Mouse (Mus musculus): ENCODE data around the gene Fgfr2.

The Fgfr2 gene

DNA sequence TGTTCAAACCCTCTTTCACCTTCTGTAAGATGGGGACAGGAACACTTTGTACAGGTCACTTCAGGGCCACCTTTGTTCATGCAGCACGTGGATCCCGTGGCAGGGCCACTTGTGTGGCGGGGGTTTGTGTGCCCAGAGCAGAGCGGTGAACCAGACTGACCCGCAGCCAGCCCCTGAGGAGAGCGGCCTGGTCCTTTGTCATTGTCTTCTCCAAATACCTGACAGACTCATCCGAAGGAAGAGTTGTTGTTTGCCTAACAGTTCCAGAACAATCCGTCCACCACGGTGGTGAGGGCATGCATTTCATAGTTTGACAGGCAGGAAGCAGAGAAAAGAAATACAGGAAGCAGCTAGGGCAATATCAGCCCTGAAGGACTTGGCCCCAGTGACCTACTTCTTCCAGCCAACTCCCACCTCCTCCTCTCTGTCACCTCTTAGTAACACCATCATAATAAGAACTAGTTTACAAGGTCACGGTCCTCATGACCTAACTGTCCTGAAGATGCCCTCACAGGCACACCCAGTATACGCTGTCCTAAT lies 2365.8 kb downstream of the Fgfr2 start:
- DNase-seq (ENCODE audit: low read depth, low spot score): no peak
- Histone ChIP-seq H3K27me3 (ENCODE audit: control insufficient read depth, insufficient read depth, low read length, poor library complexity, severe bottlenecking) (no peaks in the 10 kb centered on the region), H3K36me3 (ENCODE audit: control insufficient read depth, insufficient read depth, low read length, poor library complexity, severe bottlenecking) (no peaks in the 10 kb centered on the region)

DNA sequence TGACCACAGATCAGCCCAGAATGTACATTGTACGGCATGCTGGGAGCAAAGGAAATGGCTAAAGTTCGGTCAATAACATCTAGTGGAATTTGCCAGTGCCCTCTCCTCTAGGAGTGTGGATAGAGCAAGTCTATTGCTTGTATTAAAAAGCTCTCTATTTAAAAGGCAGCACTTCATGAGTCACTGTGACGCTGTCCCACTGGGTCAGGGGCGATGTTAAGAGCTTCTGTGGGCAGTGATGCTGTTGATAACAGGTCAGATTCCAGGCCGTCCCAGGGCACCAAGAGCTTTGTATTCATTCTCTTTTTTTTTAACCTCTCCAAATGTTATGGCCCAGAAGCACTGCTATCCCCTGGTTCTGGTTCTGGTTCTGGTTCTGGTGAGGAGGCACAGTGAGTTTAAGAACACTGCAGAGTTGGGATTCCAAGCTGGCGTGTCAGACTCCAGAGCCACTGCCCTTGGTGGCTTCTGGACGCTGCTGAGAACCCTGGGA lies 2366.8 kb downstream of the Fgfr2 start:
- Histone ChIP-seq H3K36me3 (ENCODE audit: control insufficient read depth, insufficient read depth, low read length, poor library complexity, severe bottlenecking) (no peaks in the 10 kb centered on the region), H3K27me3 (ENCODE audit: control insufficient read depth, insufficient read depth, low read length, poor library complexity, severe bottlenecking) (no peaks in the 10 kb centered on the region)
- no peak for DNase-seq (ENCODE audit: low read depth, low spot score)

DNA sequence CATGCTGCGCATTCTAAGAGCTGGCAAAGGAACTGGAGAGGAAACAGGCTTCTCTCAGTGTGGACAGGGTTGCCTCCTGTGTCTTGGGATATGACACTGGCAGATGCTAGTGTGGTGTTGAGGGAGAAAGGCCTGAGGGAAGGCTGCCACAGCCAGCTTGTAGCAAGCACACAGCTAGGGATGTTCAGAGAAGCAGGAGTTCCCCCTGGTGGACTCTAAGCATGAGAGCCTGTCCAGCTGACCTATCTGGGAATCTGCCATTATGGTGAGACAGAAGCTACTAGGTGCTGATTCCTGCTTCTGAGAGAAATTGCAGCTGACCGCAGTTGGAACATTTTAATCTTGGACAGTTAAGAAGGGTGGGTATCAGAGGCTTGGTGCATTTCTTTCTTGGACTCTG lies 2368.4 kb downstream of the Fgfr2 start:
- DNase-seq (ENCODE audit: low read depth, low spot score): no peak
- no peaks in the 10 kb centered on the region for H3K27me3 ChIP-seq (ENCODE audit: control insufficient read depth, insufficient read depth, low read length, poor library complexity, severe bottlenecking)
- H3K36me3 ChIP-seq (ENCODE audit: control insufficient read depth, insufficient read depth, low read length, poor library complexity, severe bottlenecking): no peaks in the 10 kb centered on the region

DNA sequence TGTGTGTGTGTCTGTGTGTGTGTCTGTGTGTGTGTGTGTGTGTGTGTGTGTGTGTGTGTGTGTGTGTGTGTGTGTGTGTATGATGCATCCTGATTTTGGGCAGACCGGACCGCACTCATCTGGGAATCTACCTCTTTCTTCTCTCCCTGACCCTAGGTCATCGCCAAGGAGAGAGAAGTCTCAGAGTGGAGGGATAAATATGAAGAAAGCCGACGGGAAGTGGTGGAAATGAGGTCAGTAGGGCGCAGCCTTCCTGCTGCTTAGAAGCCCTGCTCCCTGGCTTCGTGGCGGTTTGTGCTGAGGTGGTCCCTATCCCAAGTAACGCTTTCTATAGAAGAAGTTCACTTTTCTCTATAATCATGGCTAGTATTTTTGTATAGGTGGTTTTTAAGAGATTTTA lies 2371.5 kb downstream of the Fgfr2 start:
- Histone ChIP-seq H3K27me3 (ENCODE audit: control insufficient read depth, insufficient read depth, low read length, poor library complexity, severe bottlenecking) (no peaks in the 10 kb centered on the region), H3K36me3 (ENCODE audit: control insufficient read depth, insufficient read depth, low read length, poor library complexity, severe bottlenecking) (no peaks in the 10 kb centered on the region)
- no peak for DNase-seq (ENCODE audit: low read depth, low spot score)

DNA sequence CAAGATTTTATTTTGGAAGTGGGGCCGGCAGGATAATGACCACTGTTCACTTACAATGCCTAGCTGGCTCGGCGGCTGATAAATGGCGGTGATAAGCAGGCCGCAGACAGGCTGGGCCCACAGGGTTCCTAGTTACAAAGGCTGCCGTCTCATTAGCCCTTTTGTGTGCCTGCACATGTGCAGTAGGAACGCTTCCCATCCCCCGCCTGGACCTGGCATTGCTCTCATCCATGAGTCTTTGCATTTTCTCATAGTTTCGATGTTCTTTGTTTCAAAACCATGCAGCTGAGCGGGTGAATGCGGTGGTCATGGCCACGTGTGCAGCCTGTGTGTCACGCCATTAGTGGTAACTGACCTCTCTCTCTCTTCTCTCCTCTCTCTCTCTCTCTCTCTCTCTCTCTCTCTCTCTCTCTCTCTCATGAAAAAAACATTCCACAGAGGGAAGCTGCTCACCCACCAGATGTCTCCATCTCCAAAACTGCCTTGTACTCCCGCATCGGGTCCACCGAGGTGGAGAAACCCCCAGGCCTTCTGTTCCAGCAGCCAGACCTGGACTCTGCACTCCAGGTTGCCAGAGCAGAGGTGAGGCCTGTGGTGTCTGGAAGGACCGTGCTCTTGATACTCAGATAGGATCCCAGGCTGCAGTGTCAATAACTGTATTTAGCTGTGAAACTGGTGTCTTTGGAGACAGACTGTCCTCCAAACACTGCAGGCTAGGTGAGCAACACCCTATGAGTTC lies 2372.2 kb downstream of the Fgfr2 start:
- DNase-seq (ENCODE audit: low read depth, low spot score): no peak
- Histone ChIP-seq H3K36me3 (ENCODE audit: control insufficient read depth, insufficient read depth, low read length, poor library complexity, severe bottlenecking) (no peaks in the 10 kb centered on the region), H3K27me3 (ENCODE audit: control insufficient read depth, insufficient read depth, low read length, poor library complexity, severe bottlenecking) (no peaks in the 10 kb centered on the region)

DNA sequence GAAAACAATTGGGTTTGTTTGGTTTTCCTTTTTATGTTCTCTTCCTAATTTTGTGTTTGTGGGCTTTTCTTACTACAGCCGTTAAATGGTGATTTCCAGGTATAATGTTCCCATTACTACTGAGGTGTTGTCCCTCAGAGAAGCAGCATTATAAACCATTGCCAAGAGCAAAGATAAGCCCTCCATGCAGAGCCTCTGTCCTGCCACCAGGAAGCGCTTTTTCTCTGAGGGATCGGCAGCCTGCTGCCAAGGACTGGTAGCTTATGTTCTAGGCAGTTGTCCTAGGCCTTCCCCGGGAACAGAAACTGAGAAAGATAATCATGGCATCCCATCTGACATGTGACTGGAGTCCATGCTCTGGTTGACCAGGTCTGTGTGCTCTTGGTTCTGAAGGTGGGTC lies 2374.0 kb downstream of the Fgfr2 start:
- Histone ChIP-seq H3K36me3 (ENCODE audit: control insufficient read depth, insufficient read depth, low read length, poor library complexity, severe bottlenecking) (no peaks in the 10 kb centered on the region), H3K27me3 (ENCODE audit: control insufficient read depth, insufficient read depth, low read length, poor library complexity, severe bottlenecking) (no peaks in the 10 kb centered on the region)
- no peak for DNase-seq (ENCODE audit: low read depth, low spot score)

DNA sequence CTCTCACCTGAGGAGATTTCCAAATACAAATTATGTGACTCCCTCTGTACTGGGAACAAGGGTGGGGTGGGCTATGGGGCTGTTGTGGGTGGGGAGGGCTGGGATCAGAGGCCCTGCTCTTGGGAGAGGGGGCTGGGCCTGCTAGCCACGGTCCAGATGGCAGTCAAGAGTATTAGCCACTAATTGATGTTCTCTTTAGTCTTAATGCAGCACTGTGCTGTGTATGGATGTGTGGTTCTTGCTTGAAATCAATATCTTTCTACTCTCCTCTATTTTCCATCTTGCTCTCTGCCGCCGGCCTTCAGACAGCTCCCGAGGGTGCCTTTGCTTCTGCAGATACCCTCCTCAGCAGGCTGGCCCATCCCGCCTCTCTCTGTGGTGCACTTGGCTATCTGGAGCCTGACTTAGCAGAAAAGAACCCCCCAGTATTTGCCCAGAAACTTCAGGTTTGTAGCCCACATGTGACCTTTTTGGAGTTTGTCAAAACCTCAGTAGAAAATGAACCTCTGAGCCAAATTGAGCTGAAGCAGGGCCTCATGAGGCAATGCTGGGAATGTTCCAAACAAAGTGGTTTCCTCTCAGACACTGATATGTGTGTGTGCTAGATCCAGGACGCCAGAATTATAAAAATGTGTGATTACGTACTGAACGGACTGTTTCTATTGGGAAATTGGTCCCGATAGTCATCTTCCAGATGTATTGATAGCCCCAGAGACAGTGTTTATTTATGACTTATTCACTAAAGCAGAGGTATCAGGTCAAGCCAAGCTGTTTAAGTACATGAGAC lies 2379.7 kb downstream of the Fgfr2 start:
- Histone ChIP-seq H3K36me3 (ENCODE audit: control insufficient read depth, insufficient read depth, low read length, poor library complexity, severe bottlenecking) (no peaks in the 10 kb centered on the region), H3K27me3 (ENCODE audit: control insufficient read depth, insufficient read depth, low read length, poor library complexity, severe bottlenecking) (no peaks in the 10 kb centered on the region)
- DNase-seq (ENCODE audit: low read depth, low spot score): no peak

DNA sequence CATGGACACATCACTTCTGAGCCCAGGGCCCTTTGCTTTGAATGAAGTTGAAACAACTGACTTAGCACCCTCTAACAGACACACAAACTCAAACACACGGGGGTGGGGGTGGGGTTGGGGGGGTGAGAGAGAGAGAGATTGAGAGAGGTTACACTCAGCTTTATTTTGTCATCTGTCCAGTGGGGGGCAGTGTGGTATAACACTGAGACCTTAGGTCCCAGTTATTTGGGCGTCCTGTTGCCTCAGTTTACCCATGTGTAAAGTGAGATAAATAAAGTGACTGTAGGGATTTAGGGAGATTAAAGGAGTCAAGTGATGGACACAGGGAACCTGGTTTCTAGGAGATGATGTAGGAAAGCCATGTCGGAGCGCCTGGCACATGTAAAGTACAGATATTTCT lies 2382.1 kb downstream of the Fgfr2 start:
- no peak for DNase-seq (ENCODE audit: low read depth, low spot score)
- no peaks in the 10 kb centered on the region for H3K36me3 ChIP-seq (ENCODE audit: control insufficient read depth, insufficient read depth, low read length, poor library complexity, severe bottlenecking)
- no peaks in the 10 kb centered on the region for H3K27me3 ChIP-seq (ENCODE audit: control insufficient read depth, insufficient read depth, low read length, poor library complexity, severe bottlenecking)

DNA sequence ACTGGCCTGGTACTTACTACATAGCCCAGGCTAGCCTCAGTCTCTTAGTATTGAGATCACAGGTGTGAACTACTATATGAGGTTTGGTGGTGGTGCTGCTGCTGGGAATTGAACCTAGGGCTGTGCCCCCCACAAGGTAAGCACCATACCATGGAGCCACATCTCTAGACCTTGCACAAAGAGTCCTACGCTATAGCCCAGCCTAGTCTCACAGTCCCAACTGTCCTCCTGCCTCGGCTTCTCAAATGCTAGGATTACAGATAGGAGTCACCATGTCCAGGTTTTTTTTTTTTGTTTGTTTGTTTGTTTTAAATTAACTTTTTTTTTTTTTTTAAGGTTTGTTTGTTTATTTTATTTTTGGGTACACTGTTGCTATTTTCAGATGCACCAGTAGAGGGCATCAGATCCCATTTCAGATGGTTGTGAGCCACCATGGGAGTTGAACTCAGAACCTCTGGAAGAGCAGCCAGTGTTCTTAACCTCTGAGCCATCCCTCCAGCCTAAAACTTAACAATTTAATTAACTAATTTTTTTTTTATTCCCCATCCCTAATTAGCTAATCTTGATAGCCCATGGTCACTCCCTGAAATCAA lies 2388.9 kb downstream of the Fgfr2 start:
- no peak for DNase-seq (ENCODE audit: low read depth, low spot score)
- Histone ChIP-seq H3K27me3 (ENCODE audit: control insufficient read depth, insufficient read depth, low read length, poor library complexity, severe bottlenecking) (no peaks in the 10 kb centered on the region), H3K36me3 (ENCODE audit: control insufficient read depth, insufficient read depth, low read length, poor library complexity, severe bottlenecking) (no peaks in the 10 kb centered on the region)

DNA sequence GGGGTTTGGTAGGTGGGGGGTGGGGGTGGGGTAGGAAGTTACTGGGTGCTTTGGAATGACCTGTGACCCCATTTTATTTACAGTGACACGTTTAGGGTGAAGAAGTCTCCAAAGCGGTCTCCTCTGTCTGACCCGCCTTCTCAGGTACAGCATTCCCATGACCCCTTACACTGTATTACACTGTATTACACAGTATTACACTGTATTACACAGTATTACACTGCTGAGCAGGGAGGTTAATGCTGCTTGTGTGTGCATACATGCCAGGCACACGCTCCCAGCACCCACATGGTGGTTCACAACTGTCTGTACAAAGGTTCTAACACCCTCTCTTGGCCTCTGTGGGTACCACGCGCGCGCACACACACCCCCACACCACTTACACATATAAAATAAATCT lies 2389.7 kb downstream of the Fgfr2 start:
- no peaks in the 10 kb centered on the region for H3K36me3 ChIP-seq (ENCODE audit: control insufficient read depth, insufficient read depth, low read length, poor library complexity, severe bottlenecking)
- H3K27me3 ChIP-seq (ENCODE audit: control insufficient read depth, insufficient read depth, low read length, poor library complexity, severe bottlenecking): no peaks in the 10 kb centered on the region
- no peak for DNase-seq (ENCODE audit: low read depth, low spot score)

DNA sequence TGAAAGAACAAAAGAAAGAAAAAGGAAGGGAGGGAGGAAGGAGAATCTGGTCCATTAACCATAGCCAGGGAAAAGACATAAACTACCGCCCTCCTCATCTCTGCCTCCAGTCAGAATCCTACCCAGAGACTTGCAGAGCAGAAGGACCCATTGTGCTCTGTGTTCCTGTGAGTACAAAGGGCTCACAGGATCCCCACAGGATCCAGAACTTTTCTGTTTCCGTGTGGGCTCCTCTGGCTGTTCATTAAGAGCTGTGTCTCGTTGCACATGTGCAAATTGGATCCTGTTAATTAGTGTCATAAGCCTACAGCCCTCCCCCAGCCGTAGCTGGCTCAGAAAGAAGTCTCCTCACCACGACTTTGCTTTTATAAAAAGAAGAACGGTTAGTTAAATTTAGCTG lies 2390.2 kb downstream of the Fgfr2 start:
- H3K27me3 ChIP-seq (ENCODE audit: control insufficient read depth, insufficient read depth, low read length, poor library complexity, severe bottlenecking): no peaks in the 10 kb centered on the region
- no peak for DNase-seq (ENCODE audit: low read depth, low spot score)

DNA sequence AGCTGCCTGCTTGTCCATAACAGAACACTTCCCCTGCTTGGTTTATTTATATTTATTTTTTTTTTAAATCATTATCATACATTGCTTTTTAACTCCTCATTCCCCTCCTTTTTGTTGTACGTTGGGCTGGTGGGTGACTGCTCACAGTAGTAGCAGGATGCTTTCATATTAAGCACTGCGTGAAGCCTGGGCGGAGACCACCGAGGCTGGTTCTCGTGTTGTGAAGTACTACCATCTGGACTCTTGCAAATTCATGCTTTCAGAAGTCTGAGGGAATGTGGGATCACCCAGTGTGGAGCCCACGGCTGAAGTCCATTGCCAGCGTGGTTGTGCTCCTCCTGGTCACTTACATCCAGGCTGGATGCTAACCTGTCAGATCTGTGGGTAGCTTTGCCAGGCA lies 2391.4 kb downstream of the Fgfr2 start:
- Histone ChIP-seq H3K27me3 (ENCODE audit: control insufficient read depth, insufficient read depth, low read length, poor library complexity, severe bottlenecking) (no peaks in the 10 kb centered on the region), H3K36me3 (ENCODE audit: control insufficient read depth, insufficient read depth, low read length, poor library complexity, severe bottlenecking) (no peaks in the 10 kb centered on the region)
- no peak for DNase-seq (ENCODE audit: low read depth, low spot score)

More for the DNA sequence above, 2390.2 kb downstream of the Fgfr2 start:
- no peaks in the 10 kb centered on the region for H3K36me3 ChIP-seq (ENCODE audit: control insufficient read depth, insufficient read depth, low read length, poor library complexity, severe bottlenecking)

DNA sequence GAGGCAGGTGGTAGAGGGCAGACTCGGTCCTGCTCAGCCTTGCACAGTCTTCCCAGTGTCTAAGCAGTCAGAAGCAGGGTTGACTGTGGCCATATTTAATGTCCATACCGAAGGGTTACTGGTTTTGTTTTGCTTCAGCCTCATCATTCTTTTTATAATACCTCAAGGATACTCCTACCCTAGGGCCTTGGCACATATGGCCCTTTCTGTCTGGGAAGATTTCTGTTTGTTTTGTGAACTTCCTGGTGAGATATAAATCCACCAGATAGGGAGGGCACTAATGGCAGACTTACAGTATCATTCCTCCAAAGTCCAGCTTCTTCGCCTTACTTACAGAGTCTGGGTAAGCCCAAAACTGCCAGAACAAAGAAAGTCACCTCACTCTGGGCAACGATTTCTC lies 2395.6 kb downstream of the Fgfr2 start:
- no peaks in the 10 kb centered on the region for H3K36me3 ChIP-seq (ENCODE audit: control insufficient read depth, insufficient read depth, low read length, poor library complexity, severe bottlenecking)
- DNase-seq (ENCODE audit: low read depth, low spot score): no peak
- no peaks in the 10 kb centered on the region for H3K27me3 ChIP-seq (ENCODE audit: control insufficient read depth, insufficient read depth, low read length, poor library complexity, severe bottlenecking)

DNA sequence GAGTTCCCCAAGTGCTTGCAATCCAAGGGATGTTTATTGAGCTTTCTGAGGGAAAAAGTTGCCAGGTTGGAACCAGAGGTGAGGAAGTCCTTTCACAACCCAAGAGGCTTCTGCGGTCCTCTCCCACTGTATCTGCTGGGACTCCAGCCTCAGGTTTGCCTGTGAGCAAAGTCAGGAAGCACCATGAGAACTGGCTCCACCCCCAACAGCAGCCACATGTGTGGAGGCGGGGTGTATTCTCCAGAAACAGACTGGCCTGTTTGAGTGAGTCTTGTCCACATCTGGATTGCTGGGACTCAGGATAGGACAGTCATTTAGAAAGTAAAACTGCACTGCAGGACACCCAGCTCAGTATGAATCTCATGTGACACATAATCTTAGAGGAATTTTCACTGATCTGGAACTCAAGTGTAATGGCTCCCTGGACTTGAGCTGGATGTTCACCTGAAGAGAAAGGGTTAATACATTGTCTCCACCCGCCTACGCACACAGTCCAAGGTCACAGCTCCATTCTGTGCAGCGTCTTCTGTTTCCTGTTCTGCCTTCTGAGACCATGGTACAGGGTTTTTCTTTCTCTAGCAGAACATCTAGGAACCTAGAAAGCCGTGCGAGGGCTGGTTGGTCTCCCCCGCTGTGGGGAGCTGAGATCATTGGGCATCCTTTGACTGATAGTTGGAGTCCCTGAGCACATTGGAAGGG lies 2396.3 kb downstream of the Fgfr2 start:
- DNase-seq (ENCODE audit: low read depth, low spot score): no peak
- H3K27me3 ChIP-seq (ENCODE audit: control insufficient read depth, insufficient read depth, low read length, poor library complexity, severe bottlenecking): no peaks in the 10 kb centered on the region

More for the DNA sequence above, 2396.3 kb downstream of the Fgfr2 start:
- no peaks in the 10 kb centered on the region for H3K36me3 ChIP-seq (ENCODE audit: control insufficient read depth, insufficient read depth, low read length, poor library complexity, severe bottlenecking)
